Mouse (Mus musculus) intestine, embryonic 16.5 days (tissue): ENCODE data around the gene Vmn1r71. TPM values are rescaled to one million over a fixed set of nuclear protein-coding genes. Genes with fewer than 3 reads are reported as not detected.
"Not testable (repeated sequence)": the region's sequence is repeated elsewhere in the genome, so short reads cannot be mapped to it uniquely, and the experiment has no call there.

ENCODE experiments used
- ATAC-seq: fragments of 200-750 bp; cut with Nextera tagmentation; 2 replicates; pipeline ENCODE4 v1.8.0; 2017; ENCODE audit warnings: moderate TSS enrichment, moderate library complexity
- H3K27ac ChIP-seq: fragments of 300-500 bp; sonication (generic); 2 replicates; pipeline ENCODE4 v1.5.1; 2014; ENCODE audit warnings: mild to moderate bottlenecking, low read length
- H3K27me3 ChIP-seq: fragments of 300-500 bp; sonication (generic); replicated peaks from 2 replicates; pipeline ENCODE4 v1.6.1; 2014; ENCODE audit warnings: low read length, control low read depth, mixed read lengths; ENCODE audit not compliant: control insufficient read depth, insufficient read depth
- H3K36me3 ChIP-seq: fragments of 300-500 bp; sonication (generic); 2 replicates; pipeline ENCODE4 v1.6.1; 2014; ENCODE audit warnings: low read length, control low read depth; ENCODE audit not compliant: control insufficient read depth, insufficient read depth
- H3K4me1 ChIP-seq: fragments of 300-500 bp; sonication (generic); 2 replicates; pipeline ENCODE4 v1.6.1; 2014; ENCODE audit warnings: low read length, control low read depth, mixed read lengths; ENCODE audit not compliant: control insufficient read depth, insufficient read depth
- H3K4me2 ChIP-seq: fragments of 300-500 bp; sonication (generic); 2 replicates; pipeline ENCODE4 v1.6.1; 2014; ENCODE audit warnings: low read depth, low read length, control low read depth
- H3K4me3 ChIP-seq: fragments of 300-500 bp; sonication (generic); 2 replicates; pipeline ENCODE4 v1.5.1; 2014; ENCODE audit warnings: mild to moderate bottlenecking, low read length
- H3K9ac ChIP-seq: fragments of 300-500 bp; sonication (generic); 2 replicates; pipeline ENCODE4 v1.6.1; 2014; ENCODE audit warnings: low read depth, low read length
- H3K9me3 ChIP-seq: fragments of 300-500 bp; sonication (generic); 2 replicates; pipeline ENCODE4 v1.6.1; 2016; ENCODE audit warnings: low read length, control low read depth; ENCODE audit not compliant: control insufficient read depth
- polyA plus RNA-seq: library from polyadenylated mRNA; unstranded; fragments of >200 nt; fragmentation: Nextera tagmentation; extraction: Ambion mirVana; gene quantifications from 2 replicates; pipeline ENCODE4 v1.2.1, GENCODE M21; 2015

Vmn1r71 gene
- not detected in 2 replicates for polyA plus RNA-seq

DNA sequence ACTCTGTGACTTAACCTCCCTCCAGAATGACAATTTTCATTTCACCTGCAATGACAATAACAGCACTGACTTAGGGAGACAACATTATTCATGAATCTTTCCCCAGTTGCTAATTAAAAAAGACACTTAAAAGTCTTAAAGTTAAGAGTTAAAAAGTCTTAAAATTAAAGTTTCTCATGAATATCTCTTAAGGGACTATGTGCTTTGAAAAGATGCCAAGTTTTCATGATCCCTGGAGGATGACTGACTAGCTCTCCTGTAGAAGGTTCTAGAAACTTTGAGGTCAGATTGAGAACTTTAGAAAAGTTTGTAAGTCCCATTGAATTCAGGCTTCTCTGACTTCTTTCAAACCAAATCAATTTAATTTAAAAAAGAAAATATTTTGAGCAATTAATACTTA, at the start of gene Vmn1r71:
Gene Vmn1r71 (minus strand): TSS at position 101 of the 400 bp plus-strand sequence.
- no peaks in the 10 kb centered on the region for H3K36me3 ChIP-seq
- H3K9me3 ChIP-seq: 0 out of 2 replicates have a peak, but pooled peaks cover 5% of the 10 kb centered on the region
- H3K27me3 ChIP-seq: no peaks in the 10 kb centered on the region

DNA sequence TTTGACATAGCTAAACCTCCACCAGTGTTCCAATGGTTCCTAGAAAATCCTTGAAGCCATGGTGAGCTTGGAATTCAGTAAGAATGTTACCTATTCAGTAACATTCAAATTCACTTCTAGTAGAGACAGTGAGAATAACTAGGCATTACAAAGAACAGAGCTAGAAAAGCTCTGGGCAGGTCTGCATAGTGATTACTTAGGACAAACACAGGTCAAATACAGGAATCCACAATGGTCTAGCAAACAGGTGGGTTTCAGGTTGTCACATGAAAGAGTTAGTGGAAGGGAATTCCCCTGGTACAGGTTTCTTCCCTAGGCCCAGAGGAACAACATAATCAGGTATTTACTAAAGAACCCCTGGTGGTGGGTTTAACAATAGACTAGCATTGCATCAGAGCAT, 3.4 kb upstream of the Vmn1r71 start:
- ATAC-seq, H3K27ac ChIP-seq, H3K9me3 ChIP-seq, H3K4me3 ChIP-seq, H3K4me2 ChIP-seq, H3K36me3 ChIP-seq, H3K27me3 ChIP-seq, H3K9ac ChIP-seq, H3K4me1 ChIP-seq: not testable (repeated sequence)

More for the DNA sequence above, at the start of gene Vmn1r71:
- Histone ChIP-seq H3K4me1 (no peaks in the 10 kb centered on the region), H3K27ac (no peak within 1 kb of the TSS), H3K4me2 (no peak within 1 kb of the TSS), H3K4me3 (no peak within 1 kb of the TSS), H3K9ac (no peak within 1 kb of the TSS)
- ATAC-seq: no peak

Other genes with a start within 250 kb of the Vmn1r71 start
- gene Vmn1r68, start 195.9 kb downstream of the Vmn1r71 start, polyA plus RNA-seq: not detected in 2 replicates
- not detected in 2 replicates for gene Vmn1r69, start 140.7 kb downstream of the Vmn1r71 start, polyA plus RNA-seq
- gene Vmn1r70, start 122.8 kb downstream of the Vmn1r71 start, polyA plus RNA-seq: not detected in 2 replicates
- not detected in 2 replicates for gene Nlrp4b, start 66.6 kb downstream of the Vmn1r71 start, polyA plus RNA-seq
- gene Zscan4b, start 150.7 kb upstream of the Vmn1r71 start, polyA plus RNA-seq: not detected in 2 replicates